Mouse (Mus musculus): Measurements from ENCODE around the gene Hscb. TPM values are rescaled to one million over a fixed set of nuclear protein-coding genes. Genes with fewer than 3 reads are reported as not detected.
A peak's percentile ranks its signal among the peaks of the same experiment; 100 is the strongest.

Gene Hscb
- polyA plus RNA-seq, 1 experiment = 62.8 TPM

DNA sequence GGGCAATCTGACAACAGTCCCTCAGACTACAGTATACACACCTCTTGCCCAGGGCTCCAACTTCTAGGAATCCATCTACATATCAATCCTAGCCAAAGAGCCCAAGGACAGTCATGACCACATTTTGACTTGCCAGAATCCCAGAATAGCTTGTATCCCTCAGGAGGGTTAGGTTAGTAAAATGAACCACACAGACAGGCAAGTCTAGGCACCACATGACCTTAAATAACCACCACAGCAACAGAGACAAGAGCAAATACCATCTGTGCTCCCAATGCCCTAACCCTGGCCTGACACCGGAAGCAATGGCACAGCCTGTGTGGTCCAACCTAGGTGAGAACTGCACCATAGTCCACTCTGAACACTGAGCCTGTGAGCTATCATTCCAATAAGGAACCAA lies 32.9 kb downstream of the Hscb start:
- no peak overlapping the region for H3K4me3 ChIP-seq (ENCODE audit: insufficient read depth, low read depth, low read length)
- 0 out of 2 replicates have a peak overlapping the region, but pooled peaks have one; percentile 4 for H3K27ac ChIP-seq (replicated peaks; ENCODE audit: low read depth, low read length)
- peaks cover 16% of the 10 kb centered on the region for H3K4me1 ChIP-seq (ENCODE audit: control insufficient read depth, insufficient read depth, insufficient read length, low read length)

GRCm38 (mm10) chr5:110806154-110806553 lies 33.4 kb downstream of the Hscb start:
- Histone ChIP-seq H3K4me1 (ENCODE audit: control insufficient read depth, insufficient read depth, insufficient read length, low read length) (peaks cover 20% of the 10 kb centered on the region), H3K27ac (replicated peaks; ENCODE audit: low read depth, low read length) (no peak overlapping the region), H3K4me3 (ENCODE audit: insufficient read depth, low read depth, low read length) (no peak overlapping the region)

- Histone ChIP-seq H3K4me3 (ENCODE audit: insufficient read depth, low read depth, low read length) (no peak overlapping the region), H3K4me1 (ENCODE audit: control insufficient read depth, insufficient read depth, insufficient read length, low read length) (peaks cover 24% of the 10 kb centered on the region), H3K27ac (replicated peaks; ENCODE audit: low read depth, low read length) (no peak overlapping the region)
Measured at GRCm38 (mm10) chr5:110804012-110804743, 35.4 kb downstream of the Hscb start.

GRCm38 (mm10) chr5:110802809-110803208 lies 36.8 kb downstream of the Hscb start:
- Histone ChIP-seq H3K27ac (replicated peaks; ENCODE audit: low read depth, low read length) (no peak overlapping the region), H3K4me3 (ENCODE audit: insufficient read depth, low read depth, low read length) (no peak overlapping the region), H3K4me1 (ENCODE audit: control insufficient read depth, insufficient read depth, insufficient read length, low read length) (peaks cover 23% of the 10 kb centered on the region)

GRCm38 (mm10) chr5:110802186-110802585 lies 37.4 kb downstream of the Hscb start:
- H3K27ac ChIP-seq (replicated peaks; ENCODE audit: low read depth, low read length) = no peak overlapping the region
- H3K4me3 ChIP-seq (ENCODE audit: insufficient read depth, low read depth, low read length) = no peak overlapping the region
- H3K4me1 ChIP-seq (ENCODE audit: control insufficient read depth, insufficient read depth, insufficient read length, low read length) = peaks cover 20% of the 10 kb centered on the region

- no peak overlapping the region for H3K4me3 ChIP-seq (ENCODE audit: insufficient read depth, low read depth, low read length)
- H3K27ac ChIP-seq (replicated peaks; ENCODE audit: low read depth, low read length) = no peak overlapping the region
- peaks cover 17% of the 10 kb centered on the region for H3K4me1 ChIP-seq (ENCODE audit: control insufficient read depth, insufficient read depth, insufficient read length, low read length)
Measured at GRCm38 (mm10) chr5:110801036-110801624, 38.4 kb downstream of the Hscb start.

DNA sequence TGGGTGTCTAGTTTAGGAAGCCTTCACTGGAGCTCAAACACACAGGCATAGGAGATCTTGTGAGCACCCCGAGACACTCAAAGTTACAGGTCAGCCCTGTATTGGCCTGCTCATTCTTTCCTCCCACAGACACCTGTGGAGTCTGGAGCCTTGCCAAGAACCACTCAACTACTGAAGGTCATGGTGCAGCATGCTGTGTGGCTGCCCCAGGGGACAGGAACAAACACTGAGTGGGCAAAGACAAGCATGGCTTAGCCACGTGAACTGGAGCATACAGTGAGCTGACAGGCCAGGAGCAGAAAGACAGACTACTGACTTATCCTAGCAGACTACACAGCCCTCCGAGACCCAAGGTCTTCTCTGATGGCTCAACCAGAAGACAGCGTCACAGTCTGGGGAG lies 41.9 kb downstream of the Hscb start:
- Histone ChIP-seq H3K27ac (replicated peaks; ENCODE audit: low read depth, low read length) (no peak overlapping the region), H3K4me1 (ENCODE audit: control insufficient read depth, insufficient read depth, insufficient read length, low read length) (peaks cover 14% of the 10 kb centered on the region; the same call in 1 of the 2 replicates), H3K4me3 (ENCODE audit: insufficient read depth, low read depth, low read length) (no peak overlapping the region)

DNA sequence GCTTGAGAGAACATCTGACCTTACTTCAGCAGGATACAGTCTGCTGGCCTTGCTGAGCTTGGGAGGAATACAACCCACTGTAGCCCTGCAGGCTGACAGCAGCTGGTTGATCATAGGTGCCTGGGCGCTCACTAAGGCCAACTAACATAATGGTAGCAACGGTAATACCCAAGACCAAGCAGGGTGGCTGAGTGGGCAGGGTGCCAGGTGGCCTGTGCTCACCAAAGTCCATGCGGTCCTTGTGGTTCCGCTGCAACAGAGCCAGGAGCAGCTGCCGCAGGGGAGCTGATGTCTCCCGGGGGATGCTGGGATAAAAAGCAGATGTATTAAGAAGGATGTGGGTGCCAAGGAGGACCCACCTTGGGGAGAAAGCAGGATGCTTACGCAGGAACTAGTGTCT lies 45.2 kb downstream of the Hscb start:
- no peaks in the 10 kb centered on the region for H3K4me1 ChIP-seq (ENCODE audit: control insufficient read depth, insufficient read depth, insufficient read length, low read length)
- no peak overlapping the region for H3K4me3 ChIP-seq (ENCODE audit: insufficient read depth, low read depth, low read length)
- H3K27ac ChIP-seq (replicated peaks; ENCODE audit: low read depth, low read length) = no peak overlapping the region

DNA sequence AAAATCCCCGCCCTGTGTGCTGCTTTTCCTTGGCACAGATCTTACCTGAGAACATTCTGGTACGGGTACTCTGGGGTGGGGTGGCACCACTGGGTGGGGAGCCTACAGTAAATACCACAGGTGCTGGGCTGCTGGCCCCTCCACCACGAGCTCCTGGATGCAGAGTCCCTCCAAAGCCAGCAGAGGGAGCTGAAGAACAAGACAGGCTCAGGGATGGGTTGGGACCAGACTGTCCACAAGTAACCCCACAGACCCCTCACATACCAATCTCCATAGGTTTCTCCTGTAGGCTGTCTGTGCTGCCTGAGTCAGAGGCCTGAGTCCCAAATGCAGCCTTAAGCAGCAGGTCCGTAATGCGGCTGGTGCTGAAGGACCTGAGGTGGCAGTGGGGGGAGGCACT lies 50.9 kb downstream of the Hscb start:
- no peak overlapping the region for H3K4me3 ChIP-seq (ENCODE audit: insufficient read depth, low read depth, low read length)
- no peak overlapping the region for H3K27ac ChIP-seq (replicated peaks; ENCODE audit: low read depth, low read length)
- no peaks in the 10 kb centered on the region for H3K4me1 ChIP-seq (ENCODE audit: control insufficient read depth, insufficient read depth, insufficient read length, low read length)

DNA sequence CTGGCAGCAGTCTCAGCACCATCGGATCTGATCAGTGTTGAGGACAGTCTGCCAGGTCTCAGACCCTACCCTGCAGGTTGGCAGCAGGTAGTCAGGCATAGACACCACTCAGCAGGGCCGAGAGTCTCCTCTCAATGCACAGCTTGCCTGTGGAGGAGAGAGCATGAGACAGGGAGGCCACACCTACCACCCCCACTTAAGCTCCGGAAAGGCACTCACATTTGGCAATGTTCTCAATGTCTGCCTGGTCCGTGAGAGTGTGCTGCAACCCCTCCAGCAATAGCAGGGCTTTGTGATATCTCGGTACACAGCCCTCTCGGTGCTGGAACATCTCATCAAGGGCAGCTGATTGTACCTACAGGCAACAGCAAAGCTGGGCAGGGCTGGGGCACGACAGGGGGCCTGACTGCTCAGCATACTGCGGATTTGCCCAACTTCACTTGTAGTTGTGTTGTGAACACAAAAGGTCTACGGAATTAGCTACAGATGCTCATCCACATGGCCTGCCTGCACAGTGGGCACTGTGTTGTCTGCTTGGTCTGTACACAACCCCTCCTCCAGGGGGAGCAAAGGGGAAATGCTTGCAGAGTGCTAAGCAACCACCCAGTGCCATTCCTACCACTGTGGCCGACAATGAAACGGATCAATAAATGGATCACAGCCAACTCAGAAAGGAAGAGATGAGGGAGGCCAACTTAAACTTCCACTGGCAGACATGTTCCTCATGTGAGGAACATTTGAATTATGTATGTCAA lies 53.3 kb downstream of the Hscb start:
- Histone ChIP-seq H3K27ac (replicated peaks; ENCODE audit: low read depth, low read length) (no peak overlapping the region), H3K4me3 (ENCODE audit: insufficient read depth, low read depth, low read length) (no peak overlapping the region), H3K4me1 (ENCODE audit: control insufficient read depth, insufficient read depth, insufficient read length, low read length) (no peaks in the 10 kb centered on the region)

GRCm38 (mm10) chr5:110783150-110783549 lies 56.4 kb downstream of the Hscb start:
- Histone ChIP-seq H3K4me1 (ENCODE audit: control insufficient read depth, insufficient read depth, insufficient read length, low read length) (peaks cover 5% of the 10 kb centered on the region; the same call in 1 of the 2 replicates), H3K27ac (replicated peaks; ENCODE audit: low read depth, low read length) (no peak overlapping the region), H3K4me3 (ENCODE audit: insufficient read depth, low read depth, low read length) (no peak overlapping the region)

DNA sequence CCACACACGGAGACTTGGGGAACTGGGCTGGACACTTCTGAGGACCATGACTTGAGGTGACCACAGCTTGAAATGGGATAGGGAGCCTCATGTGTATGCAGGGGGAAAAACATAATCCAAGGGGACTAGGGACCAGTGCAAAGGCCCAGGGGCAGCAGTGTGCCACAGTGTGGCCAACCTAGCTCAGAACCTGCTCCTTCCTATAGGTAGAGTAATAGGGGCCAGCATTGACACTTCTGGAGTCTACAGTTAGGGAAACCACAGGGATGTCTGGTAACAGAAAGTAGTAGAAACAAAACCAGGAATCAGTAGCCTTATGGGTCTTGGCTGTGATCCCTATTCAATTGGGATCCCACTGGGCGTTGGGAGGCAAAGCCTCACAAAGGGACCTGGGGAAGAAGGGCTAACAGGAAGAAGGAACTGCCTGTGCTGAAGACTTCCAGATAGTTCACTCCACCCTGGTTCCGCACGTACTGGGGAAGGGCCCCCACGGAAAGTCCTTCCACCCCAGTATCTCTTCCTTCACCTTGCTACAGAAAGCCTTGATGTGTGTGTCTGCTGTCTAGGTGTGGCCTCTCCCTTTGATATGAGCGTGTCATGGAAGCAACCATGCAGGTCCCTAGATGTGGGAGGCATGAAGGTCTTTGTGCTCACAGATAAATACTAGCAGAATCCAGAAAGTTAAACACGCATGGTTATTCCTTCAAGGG lies 57.9 kb downstream of the Hscb start:
- H3K4me1 ChIP-seq (ENCODE audit: control insufficient read depth, insufficient read depth, insufficient read length, low read length) = peaks cover 5% of the 10 kb centered on the region; the same call in 1 of the 2 replicates
- H3K27ac ChIP-seq (replicated peaks; ENCODE audit: low read depth, low read length) = no peak overlapping the region
- H3K4me3 ChIP-seq (ENCODE audit: insufficient read depth, low read depth, low read length) = no peak overlapping the region

- peak overlapping the region; percentile 76 for H3K4me3 ChIP-seq (ENCODE audit: insufficient read depth, low read depth, low read length)
- H3K27ac ChIP-seq (replicated peaks; ENCODE audit: low read depth, low read length) = no peak overlapping the region
Measured at GRCm38 (mm10) chr5:110780761-110781528, 58.6 kb downstream of the Hscb start.

GRCm38 (mm10) chr5:110779998-110780760 lies 59.4 kb downstream of the Hscb start, which contains the start of gene Pus1:
Pus1 (minus strand) TSS chr5:110780659.
- Histone ChIP-seq H3K27ac (replicated peaks; ENCODE audit: low read depth, low read length) (no peak within 1 kb of the TSS), H3K4me3 (ENCODE audit: insufficient read depth, low read depth, low read length) (peak within 1 kb of the TSS; percentile 76), H3K4me1 (ENCODE audit: control insufficient read depth, insufficient read depth, insufficient read length, low read length) (peaks cover 5% of the 10 kb centered on the region; the same call in 1 of the 2 replicates)

More at GRCm38 (mm10) chr5:110780761-110781528, 58.6 kb downstream of the Hscb start:
- peaks cover 5% of the 10 kb centered on the region; the same call in 1 of the 2 replicates for H3K4me1 ChIP-seq (ENCODE audit: control insufficient read depth, insufficient read depth, insufficient read length, low read length)
